Mouse (Mus musculus) hindbrain, embryonic 13.5 days (tissue): Measurements from ENCODE around the gene Rgl1. TPM values are rescaled to one million over a fixed set of nuclear protein-coding genes. Genes with fewer than 3 reads are reported as not detected.
A peak's percentile ranks its signal among the peaks of the same experiment; 100 is the strongest.

Experiments used
- ATAC-seq: fragments of 200-750 bp; cut with Nextera tagmentation; 2 replicates; pipeline ENCODE4 v1.8.0; 2017; ENCODE audit warnings: moderate TSS enrichment; ENCODE audit not compliant: low FRiP score
- H3K27ac ChIP-seq: fragments of 300-500 bp; sonication (generic); 2 replicates; pipeline ENCODE4 v1.5.1; 2015; ENCODE audit warnings: inconsistent platforms, mild to moderate bottlenecking, moderate library complexity
- H3K27me3 ChIP-seq: fragments of 300-500 bp; sonication (generic); 2 replicates; pipeline ENCODE4 v1.6.1; 2015; ENCODE audit warnings: mild to moderate bottlenecking, inconsistent platforms
- H3K36me3 ChIP-seq: fragments of 300-500 bp; sonication (generic); 2 replicates; pipeline ENCODE4 v1.6.1; 2015; ENCODE audit warnings: mild to moderate bottlenecking, inconsistent platforms
- H3K4me1 ChIP-seq: fragments of 300-500 bp; sonication (generic); replicated peaks from 2 replicates; pipeline ENCODE4 v1.6.1; 2015; ENCODE audit warnings: inconsistent platforms
- H3K4me2 ChIP-seq: fragments of 300-500 bp; sonication (generic); 2 replicates; pipeline ENCODE4 v1.6.1; 2015; ENCODE audit warnings: inconsistent platforms, mild to moderate bottlenecking, moderate library complexity
- H3K4me3 ChIP-seq: fragments of 300-500 bp; sonication (generic); 2 replicates; pipeline ENCODE4 v1.5.1; 2015; ENCODE audit warnings: mild to moderate bottlenecking, inconsistent platforms
- H3K9ac ChIP-seq: fragments of 300-500 bp; sonication (generic); 2 replicates; pipeline ENCODE4 v1.6.1; 2015; ENCODE audit warnings: mild to moderate bottlenecking, inconsistent platforms
- H3K9me3 ChIP-seq: fragments of 300-500 bp; sonication (generic); 2 replicates; pipeline ENCODE4 v1.6.1; 2016; ENCODE audit warnings: inconsistent platforms
- WGBS: fragments of 180-500 bp; shearing (Covaris S2); methylation state at CpG from one replicate; pipeline ENCODE4 v1.1.7; 2015; 5-methylcytosine and 5-hydroxymethylcytosine counted together
- polyA plus RNA-seq: library from polyadenylated mRNA; unstranded; fragments of >200 nt; fragmentation: Nextera tagmentation; extraction: Ambion mirVana; gene quantifications from 2 replicates; pipeline ENCODE4 v1.2.1, GENCODE M21; 2015

The Rgl1 gene
- polyA plus RNA-seq, 1 experiment from 2014 or later: 19.8 TPM

- Histone ChIP-seq H3K9me3 (no peaks in the 10 kb centered on the region), H3K4me2 (peak overlapping the region; percentile 4; the same call in 1 of the 2 replicates), H3K4me1 (peaks cover 28% of the 10 kb centered on the region), H3K27me3 (no peaks in the 10 kb centered on the region), H3K9ac (no peak overlapping the region), H3K27ac (peak overlapping the region; percentile 70), H3K4me3 (no peak overlapping the region), H3K36me3 (peaks cover 7% of the 10 kb centered on the region)
- peak; percentile 70 for ATAC-seq
- WGBS: 39% methylated on average over 14 of the region's 14 CpGs
These were observed 209.4 kb downstream of the Rgl1 start for GRCm38 (mm10) chr1:152556576-152557281.

DNA sequence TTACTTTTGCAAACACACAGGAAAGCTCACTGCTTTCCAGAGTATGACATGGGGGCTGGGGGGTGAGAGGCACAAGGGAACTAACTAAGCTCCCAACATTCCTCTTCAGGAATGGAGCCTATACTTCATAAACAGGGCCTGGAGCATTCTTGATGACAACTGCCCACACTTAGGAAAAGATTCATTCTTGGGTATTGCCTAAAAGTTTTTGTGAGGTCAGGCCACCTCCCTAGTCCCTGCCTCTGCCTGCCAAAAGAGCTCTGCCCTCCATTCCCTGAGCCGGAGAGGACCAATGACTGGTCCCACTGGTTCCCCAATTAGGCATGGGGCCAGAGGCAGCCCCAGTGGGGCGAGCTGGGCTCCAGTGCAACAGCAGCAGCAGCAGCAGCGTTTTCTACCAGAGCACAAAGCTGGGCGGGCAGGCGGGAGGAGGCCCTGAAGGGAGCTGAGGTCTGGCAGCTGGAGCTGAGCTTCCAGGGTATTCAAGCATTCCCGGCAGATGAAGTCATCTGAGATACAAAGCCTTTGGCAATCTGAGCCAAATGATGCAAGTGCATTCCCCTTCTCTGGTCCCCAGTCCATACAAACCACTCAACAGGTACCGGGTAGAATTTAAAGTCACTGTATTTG is 210.1 kb downstream of the Rgl1 start:
- ATAC-seq: peak; percentile 89
- WGBS: 11% methylated on average over 7 of the region's 7 CpGs
- peak overlapping the region; percentile 70 for H3K27ac ChIP-seq
- H3K4me3 ChIP-seq: no peak overlapping the region
- H3K36me3 ChIP-seq: peaks cover 8% of the 10 kb centered on the region
- H3K27me3 ChIP-seq: no peaks in the 10 kb centered on the region
- H3K9me3 ChIP-seq: no peaks in the 10 kb centered on the region
- H3K4me1 ChIP-seq: peaks cover 23% of the 10 kb centered on the region
- H3K9ac ChIP-seq: no peak overlapping the region
- H3K4me2 ChIP-seq: peak overlapping the region; percentile 4; the same call in 1 of the 2 replicates

DNA sequence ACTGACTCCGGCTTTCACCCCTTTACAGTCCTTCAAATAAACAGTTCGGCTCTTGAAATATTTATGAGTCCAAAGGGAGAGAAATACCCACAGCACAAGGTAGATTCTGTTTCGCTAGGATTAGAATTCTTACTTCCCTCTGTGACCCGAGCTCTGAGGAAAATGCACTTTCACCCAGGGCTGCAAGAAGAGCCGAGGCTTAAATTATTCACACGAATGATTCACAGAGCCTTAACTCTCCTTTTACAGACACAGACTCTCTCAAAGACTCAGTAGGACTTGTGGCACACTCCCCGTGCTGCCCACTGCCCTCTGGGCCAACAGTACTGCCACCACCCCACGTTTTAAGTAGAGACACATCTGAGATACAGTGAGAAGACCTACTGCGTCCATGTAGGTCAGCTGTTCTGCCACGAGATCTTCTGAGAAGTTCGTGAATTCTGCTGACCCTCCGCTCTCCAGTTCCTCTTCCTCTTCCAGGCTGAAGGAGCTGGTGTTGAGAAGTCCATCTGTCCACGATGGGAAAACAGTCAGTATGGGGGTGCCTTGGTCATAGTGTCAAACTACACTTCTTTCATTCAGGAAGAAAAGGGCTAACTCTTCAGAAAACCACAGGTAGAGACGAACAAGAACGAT is 212.1 kb downstream of the Rgl1 start:
- no peak for ATAC-seq
- H3K4me3 ChIP-seq: no peak overlapping the region
- no peak overlapping the region for H3K4me2 ChIP-seq
- no peaks in the 10 kb centered on the region for H3K9me3 ChIP-seq
- peaks cover 19% of the 10 kb centered on the region for H3K4me1 ChIP-seq
- no peak overlapping the region for H3K27ac ChIP-seq
- H3K27me3 ChIP-seq: no peaks in the 10 kb centered on the region
- H3K36me3 ChIP-seq: peaks cover 8% of the 10 kb centered on the region
- WGBS: 86% methylated on average over 15 of the region's 15 CpGs
- no peak overlapping the region for H3K9ac ChIP-seq

DNA sequence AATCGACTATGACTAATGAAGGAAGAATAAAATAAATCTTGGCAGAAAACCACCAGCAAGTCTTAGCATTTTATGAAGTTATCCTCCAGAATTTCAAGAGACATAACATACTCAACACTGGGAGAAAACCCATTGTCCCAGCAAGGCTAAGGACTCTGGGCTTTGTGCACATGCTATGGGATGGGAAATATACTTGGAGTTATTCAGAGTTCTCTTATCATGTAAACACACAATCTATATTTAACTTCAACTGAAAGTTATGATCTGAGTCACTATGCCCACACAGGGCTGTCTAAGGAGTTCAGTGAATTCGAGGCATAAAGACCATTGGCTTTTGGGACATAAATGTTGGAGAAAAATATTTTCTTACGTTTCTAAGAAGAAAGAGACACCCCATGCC is 215.2 kb downstream of the Rgl1 start:
- ATAC-seq: no peak
- no peaks in the 10 kb centered on the region for H3K9me3 ChIP-seq
- peaks cover 18% of the 10 kb centered on the region for H3K36me3 ChIP-seq
- no peak overlapping the region for H3K4me3 ChIP-seq
- H3K9ac ChIP-seq: no peak overlapping the region
- H3K4me1 ChIP-seq: peaks cover 4% of the 10 kb centered on the region
- H3K4me2 ChIP-seq: no peak overlapping the region
- no peaks in the 10 kb centered on the region for H3K27me3 ChIP-seq
- no peak overlapping the region for H3K27ac ChIP-seq
- WGBS: 86% methylated on average over 3 of the region's 3 CpGs

DNA sequence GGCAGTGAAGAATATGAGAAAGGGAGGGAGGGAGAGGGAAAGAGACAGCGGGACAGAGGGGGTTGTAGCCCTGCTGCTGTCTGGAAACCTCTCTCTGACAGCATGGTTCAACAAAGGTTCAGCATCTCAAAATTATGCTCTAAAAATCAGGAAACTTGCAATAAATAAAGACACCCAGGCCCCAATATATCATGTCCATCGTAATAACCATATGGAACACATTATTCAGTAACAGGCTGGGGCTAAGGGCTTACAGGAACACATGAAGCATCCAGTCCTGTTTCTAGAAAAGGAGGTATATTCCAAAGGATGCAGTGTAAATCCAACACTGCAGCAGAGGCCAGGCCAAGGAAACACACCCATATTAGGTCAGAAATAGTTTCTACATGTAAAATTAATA is 215.6 kb downstream of the Rgl1 start:
- no peak overlapping the region for H3K4me2 ChIP-seq
- peaks cover 21% of the 10 kb centered on the region for H3K36me3 ChIP-seq
- 81% methylated on average over 2 of the region's 2 CpGs for WGBS
- no peak overlapping the region for H3K9ac ChIP-seq
- no peak overlapping the region for H3K4me3 ChIP-seq
- no peak for ATAC-seq
- H3K9me3 ChIP-seq: no peaks in the 10 kb centered on the region
- H3K27me3 ChIP-seq: no peaks in the 10 kb centered on the region
- no peak overlapping the region for H3K27ac ChIP-seq
- no peaks in the 10 kb centered on the region for H3K4me1 ChIP-seq

GRCm38 (mm10) chr1:152549061-152549738 is 217.0 kb downstream of the Rgl1 start:
- Histone ChIP-seq H3K36me3 (peaks cover 26% of the 10 kb centered on the region), H3K9me3 (no peaks in the 10 kb centered on the region), H3K9ac (no peak overlapping the region), H3K4me1 (no peaks in the 10 kb centered on the region), H3K4me3 (no peak overlapping the region), H3K4me2 (no peak overlapping the region), H3K27me3 (no peaks in the 10 kb centered on the region), H3K27ac (no peak overlapping the region)
- 88% methylated on average over 13 of the region's 13 CpGs for WGBS
- no peak for ATAC-seq

DNA sequence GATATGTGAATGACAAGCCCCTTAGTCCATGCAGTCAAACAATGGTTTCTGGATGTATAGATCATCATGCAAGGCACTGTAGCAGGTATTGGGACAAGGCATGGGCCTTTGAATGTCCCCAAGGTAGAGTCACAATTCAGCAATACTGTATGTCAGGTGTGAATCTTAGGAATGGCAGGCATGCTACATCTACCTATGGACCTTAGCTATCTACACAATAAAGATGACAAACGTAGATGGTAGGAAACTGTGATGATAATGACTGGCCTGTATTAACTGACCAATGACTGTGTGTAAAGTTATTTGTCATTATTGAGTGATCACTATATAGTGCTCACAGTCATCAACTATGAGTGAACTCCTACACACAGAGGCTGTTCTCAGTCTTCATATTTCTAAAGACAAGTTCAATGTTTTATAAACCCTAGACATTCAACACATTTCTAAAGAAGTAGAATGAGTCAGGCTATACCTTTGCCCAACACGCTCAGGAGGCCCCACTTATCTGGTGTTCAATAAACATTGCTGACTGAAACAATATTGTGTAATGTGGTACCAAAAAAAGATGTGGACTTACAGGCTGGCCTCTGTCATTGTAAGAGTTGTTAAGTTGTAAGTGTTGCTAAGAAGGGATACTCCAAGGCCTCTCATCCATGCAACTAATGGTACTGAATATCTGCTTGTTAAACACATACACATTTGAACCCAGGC is 222.5 kb downstream of the Rgl1 start:
- 94% methylated on average over 2 of the region's 2 CpGs for WGBS
- no peaks in the 10 kb centered on the region for H3K9me3 ChIP-seq
- H3K27me3 ChIP-seq: no peaks in the 10 kb centered on the region
- no peak overlapping the region for H3K9ac ChIP-seq
- H3K4me2 ChIP-seq: no peak overlapping the region
- H3K4me3 ChIP-seq: no peak overlapping the region
- ATAC-seq: no peak
- peaks cover 33% of the 10 kb centered on the region for H3K36me3 ChIP-seq
- no peaks in the 10 kb centered on the region for H3K4me1 ChIP-seq
- no peak overlapping the region for H3K27ac ChIP-seq

DNA sequence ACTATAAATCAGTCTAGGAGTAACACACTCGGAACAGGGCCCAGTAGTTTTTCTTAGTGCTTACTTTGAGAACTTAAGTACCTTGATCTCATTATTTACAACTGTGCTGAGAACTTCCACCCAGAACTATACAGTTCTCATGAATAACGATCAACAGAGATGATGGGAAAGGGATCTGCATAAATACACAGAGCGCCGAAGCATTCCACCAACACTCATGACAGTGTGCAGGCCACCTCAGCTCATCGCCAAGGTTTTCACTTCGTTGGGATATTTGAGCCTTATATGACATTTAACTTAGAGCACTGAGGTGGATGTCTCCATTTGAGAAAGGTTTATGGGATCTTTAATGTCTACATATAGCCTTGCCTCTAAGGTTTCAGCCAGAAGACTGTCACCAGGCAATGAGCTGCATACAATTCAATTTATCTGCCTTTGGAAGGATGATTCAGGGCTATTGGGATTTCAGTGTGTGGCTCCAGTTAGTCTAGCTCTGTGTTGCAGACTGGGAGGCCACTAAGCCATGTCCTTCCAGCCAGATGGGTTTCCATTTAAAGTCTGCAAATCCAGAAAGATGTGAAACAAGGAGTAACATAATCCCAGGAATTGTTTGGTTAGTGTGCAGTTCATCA is 223.3 kb downstream of the Rgl1 start:
- Histone ChIP-seq H3K27me3 (no peaks in the 10 kb centered on the region), H3K4me3 (no peak overlapping the region), H3K27ac (no peak overlapping the region), H3K9me3 (no peaks in the 10 kb centered on the region), H3K4me2 (no peak overlapping the region), H3K4me1 (no peaks in the 10 kb centered on the region), H3K9ac (no peak overlapping the region), H3K36me3 (peaks cover 31% of the 10 kb centered on the region)
- 92% methylated on average over 6 of the region's 6 CpGs for WGBS
- no peak for ATAC-seq

- WGBS: 97% methylated on average over 3 of the region's 3 CpGs
- H3K9ac ChIP-seq: no peak overlapping the region
- H3K27ac ChIP-seq: no peak overlapping the region
- no peaks in the 10 kb centered on the region for H3K9me3 ChIP-seq
- H3K4me3 ChIP-seq: no peak overlapping the region
- H3K36me3 ChIP-seq: peaks cover 29% of the 10 kb centered on the region
- no peak for ATAC-seq
- H3K4me1 ChIP-seq: peaks cover 4% of the 10 kb centered on the region; the same call in 1 of the 2 replicates
- no peak overlapping the region for H3K4me2 ChIP-seq
- H3K27me3 ChIP-seq: no peaks in the 10 kb centered on the region
These were observed 225.8 kb downstream of the Rgl1 start for GRCm38 (mm10) chr1:152540304-152540887.

GRCm38 (mm10) chr1:152538817-152539216 is 227.3 kb downstream of the Rgl1 start:
- Histone ChIP-seq H3K9ac (no peak overlapping the region), H3K36me3 (peaks cover 20% of the 10 kb centered on the region), H3K4me2 (no peak overlapping the region), H3K4me1 (peaks cover 4% of the 10 kb centered on the region; the same call in 1 of the 2 replicates), H3K27ac (no peak overlapping the region), H3K27me3 (no peaks in the 10 kb centered on the region), H3K4me3 (no peak overlapping the region), H3K9me3 (no peaks in the 10 kb centered on the region)
- ATAC-seq: no peak
- WGBS: 96% methylated on average over 4 of the region's 4 CpGs

DNA sequence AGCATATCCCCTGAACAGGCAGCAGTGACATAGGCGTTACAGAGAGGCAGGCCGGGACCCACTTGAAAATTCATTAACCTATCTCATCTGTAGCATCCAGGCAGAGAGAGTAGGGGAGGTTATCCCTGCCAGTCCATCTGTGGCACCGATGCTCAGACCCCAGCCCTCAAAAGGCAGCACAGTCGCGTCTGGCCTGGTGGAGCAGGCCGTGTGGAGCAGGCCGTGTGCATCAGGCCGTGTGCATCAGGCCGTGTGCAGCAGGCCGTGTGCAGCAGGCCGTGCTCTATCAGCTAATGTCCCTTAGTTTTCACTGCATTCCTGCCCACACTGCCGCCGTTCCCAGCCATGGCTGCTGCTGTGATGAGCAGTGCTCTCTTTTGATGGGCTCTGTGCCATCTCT is 229.0 kb downstream of the Rgl1 start:
- Histone ChIP-seq H3K9ac (0 out of 2 replicates have a peak overlapping the region, but pooled peaks have one; percentile 19), H3K4me1 (peaks cover 4% of the 10 kb centered on the region; the same call in 1 of the 2 replicates), H3K36me3 (peaks cover 18% of the 10 kb centered on the region), H3K27ac (0 out of 2 replicates have a peak overlapping the region, but pooled peaks have one; percentile 48), H3K4me3 (no peak overlapping the region), H3K9me3 (no peaks in the 10 kb centered on the region), H3K27me3 (no peaks in the 10 kb centered on the region), H3K4me2 (no peak overlapping the region)
- no peak for ATAC-seq
- WGBS: 60% methylated on average over 13 of the region's 13 CpGs
